ENCODE assay signal across 8 mouse cellular contexts in genomic region chr19:17836566-17837470, GRCm38 (mm10). TPM values are rescaled to one million over a fixed set of nuclear protein-coding genes. Genes with fewer than 3 reads are reported as not detected.
DNase-seq lines count a peak whose midpoint lies in the region; ATAC-seq and TF ChIP-seq lines count a peak whose summit lies in the region.

No protein-coding gene starts in this region.

- peak; percentile 72 for DNase-seq in retina, embryonic 14.5 days (ENCODE audit: low spot score)
- no peak for DNase-seq in retina, postnatal 1 day
- peak; percentile 10 to 19 for DNase-seq in heart, adult 9 months (ENCODE audit: low spot score in 2 of 2)
- peak; percentile 77 for DNase-seq in kidney, adult 2 months
- no peak for DNase-seq in liver, embryonic 13.5 days

- peak overlapping the region; percentile 76 for H3K4me2 ChIP-seq in embryonic facial prominence, embryonic 13.5 days
- peak overlapping the region; percentile 65 for H3K4me2 ChIP-seq in liver, embryonic 13.5 days
- peak overlapping the region; percentile 94 for H3K4me2 ChIP-seq in neural tube, embryonic 15.5 days

- no peaks in the 10 kb centered on the region for H3K27me3 ChIP-seq in embryonic facial prominence, embryonic 13.5 days
- no peaks in the 10 kb centered on the region; the same call in 1 of the 2 replicates for H3K27me3 ChIP-seq in kidney, adult 2 months (replicated peaks; ENCODE audit: control insufficient read depth, insufficient read depth, low read length)
- H3K27me3 ChIP-seq in liver, embryonic 13.5 days, result peaks cover 39% of the 10 kb centered on the region
- H3K27me3 ChIP-seq in neural tube, embryonic 15.5 days (replicated peaks), result no peaks in the 10 kb centered on the region

- no peaks in the 10 kb centered on the region for H3K9me3 ChIP-seq in embryonic facial prominence, embryonic 13.5 days
- no peaks in the 10 kb centered on the region for H3K9me3 ChIP-seq in liver, embryonic 13.5 days (replicated peaks)
- H3K9me3 ChIP-seq in neural tube, embryonic 15.5 days (replicated peaks), result no peaks in the 10 kb centered on the region

- peak overlapping the region; percentile 79 for H3K4me3 ChIP-seq in embryonic facial prominence, embryonic 13.5 days
- H3K4me3 ChIP-seq in kidney, adult 2 months (ENCODE audit: insufficient read depth, low read depth, low read length), result peak overlapping the region; percentile 55
- H3K4me3 ChIP-seq in liver, embryonic 13.5 days (replicated peaks), result peak overlapping the region; percentile 59
- H3K4me3 ChIP-seq in neural tube, embryonic 15.5 days (replicated peaks), result peak overlapping the region; percentile 70

- H3K27ac ChIP-seq in embryonic facial prominence, embryonic 13.5 days, result peak overlapping the region; percentile 91
- peak overlapping the region; percentile 12 for H3K27ac ChIP-seq in kidney, adult 2 months (ENCODE audit: insufficient read depth, low read depth, low read length)
- H3K27ac ChIP-seq in liver, embryonic 13.5 days, result no peak overlapping the region
- H3K27ac ChIP-seq in neural tube, embryonic 15.5 days (replicated peaks), result peak overlapping the region; percentile 83

- no peak for TF ChIP-seq POLR2A in kidney, adult 2 months (IDR thresholded peaks at IDR 0.05; ENCODE audit: low read depth, low read length)

- H3K4me1 ChIP-seq in embryonic facial prominence, embryonic 13.5 days, result peaks cover 36% of the 10 kb centered on the region
- H3K4me1 ChIP-seq in kidney, adult 2 months (ENCODE audit: control insufficient read depth, insufficient read depth, low read length), result 0 out of 2 replicates have a peak, but pooled peaks cover 2% of the 10 kb centered on the region
- no peaks in the 10 kb centered on the region for H3K4me1 ChIP-seq in liver, embryonic 13.5 days (replicated peaks)
- peaks cover 29% of the 10 kb centered on the region for H3K4me1 ChIP-seq in neural tube, embryonic 15.5 days

- peak; percentile 65 for ATAC-seq in embryonic facial prominence, embryonic 13.5 days (ENCODE audit: insufficient number of reproducible peaks, insufficient read depth, low FRiP score, low TSS enrichment, low read depth)
- peak; percentile 68 for ATAC-seq in liver, embryonic 13.5 days (ENCODE audit: low read depth)
- ATAC-seq in neural tube, embryonic 15.5 days (ENCODE audit: low FRiP score), result peak; percentile 84
- ATAC-seq in CD4-positive, CD25-positive, alpha-beta regulatory T cell, adult 4 months, result no peak

- H3K9ac ChIP-seq in embryonic facial prominence, embryonic 13.5 days, result peak overlapping the region; percentile 93
- H3K9ac ChIP-seq in liver, embryonic 13.5 days, result peak overlapping the region; percentile 50
- H3K9ac ChIP-seq in neural tube, embryonic 15.5 days (replicated peaks), result peak overlapping the region; percentile 69

- H3K36me3 ChIP-seq in embryonic facial prominence, embryonic 13.5 days, result no peaks in the 10 kb centered on the region
- H3K36me3 ChIP-seq in kidney, adult 2 months (ENCODE audit: control insufficient read depth, insufficient read depth, low read length), result no peaks in the 10 kb centered on the region
- H3K36me3 ChIP-seq in liver, embryonic 13.5 days, result no peaks in the 10 kb centered on the region
- no peaks in the 10 kb centered on the region for H3K36me3 ChIP-seq in neural tube, embryonic 15.5 days

- under 1% methylated on average over 72 of the region's 72 CpGs for WGBS in embryonic facial prominence, embryonic 13.5 days
- WGBS in kidney, adult 2 months, result under 1% methylated on average over 72 of the region's 72 CpGs
- under 1% methylated on average over 72 of the region's 72 CpGs for WGBS in liver, embryonic 13.5 days (ENCODE audit: insufficient replicate concordance)
- under 1% methylated on average over 70 of the region's 72 CpGs for WGBS in neural tube, embryonic 15.5 days

- TF ChIP-seq CTCF in kidney, adult 2 months (conservative IDR thresholded peaks at IDR 0.05; ENCODE audit: insufficient read depth, insufficient read length, low read depth, low read length), result no peak

RNA-seq across cellular contexts. Expression of gene Pcsk5, which starts 0.6 kb away (rescaled TPM):
- polyA plus RNA-seq in embryonic facial prominence, embryonic 13.5 days (2015; fragmentation: Nextera tagmentation; extraction: Ambion mirVana), result 30.8 and 33.9 TPM in 2 replicates
- polyA plus RNA-seq in kidney, adult 2 months (2012; rRNA removed), result 9.4 and 10.0 TPM in 2 replicates
- polyA plus RNA-seq in liver, embryonic 13.5 days (2015; fragmentation: Nextera tagmentation; extraction: Ambion mirVana), result 1.2 and 1.4 TPM in 2 replicates
- 11.4 and 13.0 TPM in 2 replicates for polyA plus RNA-seq in neural tube, embryonic 15.5 days (2015; fragmentation: Nextera tagmentation; extraction: Ambion mirVana)
- not detected for polyA plus RNA-seq in CD4-positive, CD25-positive, alpha-beta regulatory T cell, adult 4 months (2017; shearing (Covaris generic))

Comparison
In these comparisons a context has a peak if more than half of its experiments do, and no peak if none do; other contexts are left out.
1. DNase-seq: peak in retina, embryonic 14.5 days (single experiment), heart, adult 9 months (2 of 2) and kidney, adult 2 months (single experiment); none in retina, postnatal 1 day (single experiment) and liver, embryonic 13.5 days (single experiment).
2. Peak in every context shown above with its lines, with median percentiles within 50 percentile points of each other: H3K4me2 ChIP-seq, H3K4me3 ChIP-seq and H3K9ac ChIP-seq.